Mouse (Mus musculus) skeletal muscle tissue, postnatal 0 days (tissue): ENCODE measurements around the gene Sf3b5. TPM values are rescaled to one million over a fixed set of nuclear protein-coding genes. Genes with fewer than 3 reads are reported as not detected.

Experiments
- polyA plus RNA-seq: library from polyadenylated mRNA; unstranded; fragments of >200 nt; fragmentation: Nextera tagmentation; extraction: Ambion mirVana; gene quantifications from 2 replicates; pipeline ENCODE4 v1.2.1, GENCODE M21; 2015

Gene Sf3b5
- polyA plus RNA-seq: 17.4 and 18.5 TPM in 2 replicates

DNA sequence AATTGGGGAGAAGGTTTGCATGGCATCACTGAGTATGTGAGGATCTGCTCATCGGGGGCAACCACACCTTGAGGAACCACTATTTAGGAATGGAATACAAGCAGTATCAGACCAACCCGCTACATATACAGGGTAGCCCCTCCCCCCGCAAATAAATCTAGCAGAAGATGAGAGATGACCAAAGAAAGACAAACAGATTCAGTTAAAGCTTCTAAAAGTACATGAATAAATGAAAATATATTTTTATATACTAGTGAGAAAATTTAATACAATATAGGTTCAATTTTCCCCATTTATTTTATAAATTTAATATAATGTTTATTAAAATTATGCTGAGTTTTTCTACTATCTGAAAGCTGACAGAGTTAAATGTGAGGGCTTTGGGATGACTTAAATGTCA, at the start of gene Sf3b5:
Sf3b5 (plus strand) TSS at position 301 of the 400 bp plus-strand sequence.

DNA sequence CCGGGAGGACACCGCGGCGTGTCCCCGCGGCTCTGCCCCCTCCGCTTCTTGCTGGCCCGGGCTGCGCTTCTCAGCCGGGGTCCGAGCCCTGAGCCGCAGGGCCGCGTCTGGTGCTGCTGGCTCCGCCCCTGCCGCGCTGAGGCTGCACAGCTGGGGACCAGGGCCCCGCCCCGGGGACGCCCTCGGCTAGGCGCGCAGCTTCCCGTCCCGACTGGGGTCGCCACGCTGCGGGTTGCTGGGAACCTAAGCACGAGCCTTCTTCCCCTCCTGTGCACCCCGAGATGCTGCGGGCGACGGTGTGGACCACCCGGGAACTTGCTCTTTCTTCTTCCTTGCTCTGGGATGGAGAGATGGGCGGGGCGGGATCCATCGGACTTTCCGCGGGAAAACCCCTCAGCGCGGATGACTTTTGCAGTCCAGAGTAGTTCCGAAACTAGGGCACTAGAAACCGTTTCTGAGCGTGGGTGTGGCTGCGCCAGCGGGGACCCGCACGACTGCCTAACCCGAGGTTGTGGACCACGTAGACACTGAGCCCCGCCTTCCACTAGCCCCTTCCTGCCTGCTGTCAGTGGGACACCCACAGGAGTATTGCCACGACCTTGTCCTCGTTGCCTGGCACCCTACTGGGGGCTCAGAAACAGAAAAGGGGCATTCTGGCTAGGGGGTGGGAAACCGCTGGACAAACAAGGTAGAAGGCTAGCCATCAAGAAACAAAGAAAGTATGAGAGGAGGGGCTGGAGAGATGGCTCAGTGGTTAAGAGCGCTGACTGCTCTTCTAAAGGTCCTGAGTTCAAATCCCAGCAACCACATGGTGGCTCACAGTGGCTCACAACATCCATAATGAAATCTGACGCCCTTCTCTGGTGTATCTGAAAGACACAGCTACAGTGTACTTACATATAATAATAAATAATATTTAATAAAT, 40.7 kb upstream of the Sf3b5 start, which contains the start of gene Stx11:
Stx11 (minus strand) TSS at position 148 of the 925 bp plus-strand sequence.

Other genes with a start within 250 kb of the Sf3b5 start
- 56.6 and 62.8 TPM in 2 replicates for gene Utrn, start 136.0 kb upstream of the Sf3b5 start, polyA plus RNA-seq
- 1.1 and 1.4 TPM in 2 replicates for gene Stx11, start 41.0 kb upstream of the Sf3b5 start, polyA plus RNA-seq
- 166 and 174 TPM in 2 replicates for gene Plagl1, start 55.2 kb downstream of the Sf3b5 start, polyA plus RNA-seq
- gene Zc2hc1b, start 172.7 kb downstream of the Sf3b5 start, polyA plus RNA-seq: not detected in 2 replicates
- gene Ltv1, start 187.8 kb downstream of the Sf3b5 start, polyA plus RNA-seq: 31.9 and 38.3 TPM in 2 replicates